Mouse (Mus musculus) ES-Bruce4 (cell line): ENCODE data around the gene Plcb1.

ENCODE experiments used
- CTCF ChIP-seq: IDR thresholded peaks from one replicate; pipeline ENCODE4 v1.8.1; 2011; ENCODE audit warnings: low read depth, low read length
- EP300 ChIP-seq: IDR thresholded peaks from 2 replicates; pipeline ENCODE4 v1.6.1; 2011; ENCODE audit warnings: low read depth, low read length; ENCODE audit not compliant: insufficient read depth
- POLR2A ChIP-seq: IDR thresholded peaks from one replicate; pipeline ENCODE4 v1.8.1; 2011; ENCODE audit warnings: low read length; ENCODE audit not compliant: insufficient read depth

DNA sequence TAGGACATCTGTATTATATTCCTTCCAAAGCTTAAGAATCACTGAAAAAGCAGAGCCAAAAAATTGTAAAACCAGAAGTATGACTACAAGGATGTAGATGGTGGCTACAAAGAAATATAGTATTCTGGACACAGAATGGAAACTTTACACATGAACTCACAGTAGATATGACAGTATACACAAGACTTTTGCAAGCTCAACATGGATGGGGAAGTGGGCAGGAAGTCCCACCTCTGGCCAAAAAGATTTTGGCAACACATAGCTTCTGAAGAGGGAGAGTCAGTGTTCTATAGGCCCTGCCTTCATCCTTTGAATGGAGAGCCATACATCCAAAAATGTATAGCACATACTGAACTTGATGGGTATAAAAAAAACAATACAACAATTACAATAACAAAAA, 30.3 kb upstream of the Plcb1 start:
- no peak for TF ChIP-seq POLR2A
- TF ChIP-seq CTCF: no peak
- TF ChIP-seq EP300: no peak
